Mouse (Mus musculus) limb, embryonic 12.5 days (tissue): ENCODE measurements at regions not wholly inside any gene's neighbourhood (a gene's known extent, or its start where the extent isn't known, plus 50 kb on each side); places are given as distances from the start of the nearest gene placed in this dataset.
"Not testable (repeated sequence)": the region's sequence is repeated elsewhere in the genome, so short reads cannot be mapped to it uniquely, and the experiment has no call there.

Experiments used
- ATAC-seq: fragments of 200-750 bp; cut with Nextera tagmentation; 2 replicates; pipeline ENCODE4 v1.8.0; 2017; ENCODE audit warnings: low read depth, moderate TSS enrichment; ENCODE audit not compliant: insufficient number of reproducible peaks, insufficient read depth, low FRiP score, low TSS enrichment
- H3K27ac ChIP-seq: fragments of 300-500 bp; sonication (generic); 2 replicates; pipeline ENCODE4 v1.5.1; 2016; ENCODE audit warnings: mild to moderate bottlenecking, moderate library complexity
- H3K27me3 ChIP-seq: fragments of 300-500 bp; sonication (generic); 2 replicates; pipeline ENCODE4 v1.6.1; 2016; ENCODE audit warnings: mild to moderate bottlenecking, moderate library complexity
- H3K36me3 ChIP-seq: fragments of 300-500 bp; sonication (generic); 2 replicates; pipeline ENCODE4 v1.6.1; 2016; ENCODE audit warnings: mild to moderate bottlenecking, moderate library complexity
- H3K4me1 ChIP-seq: fragments of 300-500 bp; sonication (generic); replicated peaks from 2 replicates; pipeline ENCODE4 v1.6.1; 2016
- H3K4me2 ChIP-seq: fragments of 300-500 bp; sonication (generic); 2 replicates; pipeline ENCODE4 v1.6.1; 2016; ENCODE audit warnings: mild to moderate bottlenecking, moderate library complexity
- H3K4me3 ChIP-seq: fragments of 300-500 bp; sonication (generic); replicated peaks from 2 replicates; pipeline ENCODE4 v1.5.1; 2016; ENCODE audit warnings: mild to moderate bottlenecking
- H3K9ac ChIP-seq: fragments of 300-500 bp; sonication (generic); replicated peaks from 2 replicates; pipeline ENCODE4 v1.6.1; 2016; ENCODE audit warnings: mild to moderate bottlenecking, moderate library complexity
- H3K9me3 ChIP-seq: fragments of 300-500 bp; sonication (generic); 2 replicates; pipeline ENCODE4 v1.6.1; 2016; ENCODE audit warnings: mild to moderate bottlenecking, moderate library complexity
- WGBS: fragments of 180-500 bp; shearing (Covaris S2); methylation state at CpG from one replicate; pipeline ENCODE4 v1.1.7; 2016; 5-methylcytosine and 5-hydroxymethylcytosine counted together

DNA sequence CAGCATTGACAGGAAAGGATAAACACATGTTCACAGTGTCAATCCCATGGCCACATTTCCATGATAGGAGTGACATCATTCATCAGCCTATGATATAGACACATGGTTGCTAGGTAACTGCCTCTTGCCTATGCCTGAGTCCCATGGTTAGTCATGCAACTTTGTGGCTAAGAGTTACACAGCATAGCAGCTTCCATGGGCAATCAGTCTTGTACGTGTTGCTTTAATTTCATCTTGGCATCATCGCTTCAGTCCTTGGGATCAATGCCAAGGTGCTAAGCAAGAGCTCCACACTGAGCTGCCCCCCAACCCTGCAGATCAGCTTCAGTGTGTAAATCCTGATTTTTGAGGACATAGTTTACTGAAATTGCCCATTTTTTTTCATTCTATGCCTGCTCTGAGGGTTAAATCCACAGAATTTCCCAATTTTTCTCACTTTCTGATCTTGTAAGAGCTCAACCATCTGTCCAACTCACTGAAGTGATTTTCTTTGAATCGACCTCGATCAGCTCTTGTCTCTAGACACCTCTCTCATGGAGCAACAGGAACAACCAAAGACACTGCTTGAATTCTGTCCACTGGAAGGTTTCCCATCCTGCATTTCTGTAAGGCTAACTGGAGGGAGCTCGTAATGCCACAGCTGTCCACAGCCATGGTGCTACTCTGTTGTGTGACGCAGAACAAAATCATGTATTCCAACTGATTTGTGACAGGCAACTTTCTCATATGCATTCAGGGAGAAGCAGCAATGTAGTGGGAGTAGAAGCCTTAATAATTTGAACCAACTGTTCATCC, 112.5 kb upstream of the Kctd3 start:
- Histone ChIP-seq H3K9ac (no peak overlapping the region), H3K27ac (no peak overlapping the region), H3K4me2 (no peak overlapping the region), H3K9me3 (no peaks in the 10 kb centered on the region), H3K36me3 (no peaks in the 10 kb centered on the region), H3K27me3 (no peaks in the 10 kb centered on the region), H3K4me1 (0 out of 2 replicates have a peak, but pooled peaks cover 3% of the 10 kb centered on the region), H3K4me3 (no peak overlapping the region)
- no peak for ATAC-seq
- 87% methylated on average over 6 of the region's 6 CpGs for WGBS

DNA sequence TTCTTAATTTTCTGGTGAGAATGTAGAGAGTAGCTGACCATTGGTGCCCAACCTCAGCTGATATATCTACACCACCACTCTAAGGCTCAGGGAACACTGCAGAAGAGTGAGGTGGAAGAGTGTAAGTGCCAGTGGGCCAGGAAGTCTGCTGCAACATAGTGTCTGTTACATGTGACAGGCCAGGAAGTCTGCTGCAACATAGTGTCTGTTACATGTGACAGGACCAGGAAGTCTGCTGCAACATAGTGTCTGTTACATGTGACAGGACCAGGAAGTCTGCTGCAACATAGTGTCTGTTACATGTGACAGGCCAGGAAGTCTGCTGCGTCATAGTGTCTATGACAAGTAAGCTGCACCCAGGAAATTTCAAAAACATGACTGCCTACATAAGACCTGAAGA, 111.4 kb upstream of the Kctd3 start:
- H3K9ac ChIP-seq, H3K4me2 ChIP-seq, H3K36me3 ChIP-seq, H3K4me1 ChIP-seq, H3K4me3 ChIP-seq, H3K27ac ChIP-seq, H3K9me3 ChIP-seq, ATAC-seq, H3K27me3 ChIP-seq: not testable (repeated sequence)
- 91% methylated on average over 1 of the region's 1 CpGs for WGBS

DNA sequence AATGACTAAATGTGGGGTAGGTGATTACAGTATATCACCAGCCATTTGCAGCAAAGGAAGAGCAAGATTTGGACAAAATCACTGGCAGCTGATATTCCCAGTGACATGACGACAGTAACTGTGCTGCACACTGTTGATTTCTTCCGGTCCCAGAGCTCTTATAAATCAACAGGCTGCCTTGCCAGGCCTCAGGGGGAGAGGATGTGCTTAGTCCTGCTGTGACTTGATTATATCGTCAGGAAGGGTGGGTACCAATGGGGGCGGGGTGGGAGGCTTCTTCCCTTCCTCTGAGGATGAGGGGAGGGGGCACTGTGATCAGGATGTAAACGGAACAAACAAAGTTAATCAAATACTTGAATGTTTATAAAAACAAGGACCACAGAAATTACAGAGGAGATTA, 110.9 kb upstream of the Kctd3 start:
- ATAC-seq: no peak
- Histone ChIP-seq H3K27ac (no peak overlapping the region), H3K27me3 (no peaks in the 10 kb centered on the region), H3K4me2 (no peak overlapping the region), H3K36me3 (no peaks in the 10 kb centered on the region), H3K4me3 (no peak overlapping the region), H3K4me1 (0 out of 2 replicates have a peak, but pooled peaks cover 3% of the 10 kb centered on the region), H3K9ac (no peak overlapping the region), H3K9me3 (no peaks in the 10 kb centered on the region)
- 36% methylated on average over 5 of the region's 5 CpGs for WGBS

DNA sequence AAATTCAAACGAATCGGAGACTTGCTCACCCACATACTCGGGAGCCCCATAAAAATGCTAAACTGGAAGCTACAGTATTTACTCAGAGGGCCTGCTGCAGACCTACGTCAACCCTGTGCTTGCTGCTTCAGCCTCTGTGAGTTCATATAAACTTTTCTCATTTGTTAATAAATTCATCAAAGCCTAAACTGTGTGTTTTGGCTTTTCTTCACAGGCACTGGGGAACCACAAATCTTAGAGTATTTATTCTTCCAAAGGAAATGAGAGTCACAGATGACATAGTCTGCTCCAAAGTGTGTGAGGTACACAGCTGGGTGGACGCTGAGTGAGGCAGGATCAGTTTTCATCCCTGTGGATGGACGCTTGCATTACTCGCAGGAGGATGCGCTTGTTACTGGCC, 108.3 kb upstream of the Kctd3 start:
- H3K4me1 ChIP-seq: 0 out of 2 replicates have a peak, but pooled peaks cover 3% of the 10 kb centered on the region
- H3K27ac ChIP-seq: no peak overlapping the region
- ATAC-seq: no peak; the same call in 1 of the 2 replicates
- 55% methylated on average over 8 of the region's 8 CpGs for WGBS
- no peaks in the 10 kb centered on the region for H3K9me3 ChIP-seq
- no peak overlapping the region for H3K9ac ChIP-seq
- no peaks in the 10 kb centered on the region for H3K36me3 ChIP-seq
- H3K27me3 ChIP-seq: no peaks in the 10 kb centered on the region
- no peak overlapping the region for H3K4me3 ChIP-seq
- H3K4me2 ChIP-seq: no peak overlapping the region

DNA sequence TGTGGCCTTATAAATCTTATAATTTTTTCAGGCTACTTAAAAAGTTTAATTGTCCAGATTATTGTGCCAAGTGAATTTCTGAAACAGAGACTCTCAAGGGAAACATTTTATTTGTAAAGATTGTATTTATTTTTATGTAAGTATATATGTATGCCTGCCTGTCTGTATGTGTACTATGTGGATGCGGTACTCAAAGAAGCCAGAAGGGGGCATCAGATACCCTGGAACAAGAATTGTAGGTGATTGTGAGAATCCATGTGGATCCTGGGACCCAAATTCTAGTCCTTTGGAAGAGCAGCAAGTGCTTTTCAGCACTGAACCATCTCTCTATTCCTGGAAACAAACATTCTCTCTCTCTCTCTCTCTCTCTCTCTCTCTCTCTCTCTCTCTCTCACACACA, 107.6 kb upstream of the Kctd3 start:
- Histone ChIP-seq H3K4me3 (no peak overlapping the region), H3K36me3 (no peaks in the 10 kb centered on the region), H3K4me2 (no peak overlapping the region), H3K9ac (no peak overlapping the region), H3K9me3 (no peaks in the 10 kb centered on the region), H3K4me1 (0 out of 2 replicates have a peak, but pooled peaks cover 3% of the 10 kb centered on the region), H3K27ac (no peak overlapping the region), H3K27me3 (no peaks in the 10 kb centered on the region)
- no peak for ATAC-seq
- WGBS: 100% methylated on average over 1 of the region's 1 CpGs

DNA sequence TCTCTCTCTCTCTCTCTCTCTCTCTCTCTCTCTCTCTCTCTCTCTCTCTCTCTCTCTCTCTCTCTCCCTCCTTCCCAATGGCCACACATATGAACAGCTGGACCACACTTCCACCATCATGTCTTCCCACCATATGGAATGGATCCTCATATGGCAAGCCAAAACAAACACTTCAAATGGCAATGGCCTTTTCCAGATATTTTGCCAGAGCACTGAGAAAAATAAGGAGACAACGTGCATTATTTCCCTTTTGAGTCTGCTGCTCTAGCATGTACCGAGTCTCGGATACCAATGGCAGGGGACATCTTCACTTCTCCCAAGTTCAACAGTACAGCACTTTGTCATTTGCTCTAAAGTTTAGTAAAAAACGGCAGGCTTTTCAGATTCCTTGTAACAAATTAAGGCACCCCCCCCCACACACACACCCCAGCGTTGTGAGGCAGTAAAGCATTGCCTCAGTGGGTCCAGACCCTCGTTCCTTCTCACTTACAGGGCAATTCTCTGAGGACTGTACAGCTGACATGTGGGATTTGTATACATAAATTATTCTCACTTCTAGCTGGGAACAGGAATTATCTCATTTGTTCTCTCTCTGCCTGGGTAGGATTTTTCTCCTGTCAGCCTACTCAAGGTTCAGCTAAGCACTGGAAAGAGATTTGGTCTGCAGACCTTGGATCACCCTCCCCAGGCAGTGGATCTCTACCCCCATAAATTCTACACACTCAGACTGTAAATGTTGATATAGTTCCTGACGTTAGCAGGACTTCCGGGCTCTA, 100.8 kb upstream of the Kctd3 start:
- Histone ChIP-seq H3K36me3 (no peaks in the 10 kb centered on the region), H3K4me1 (no peaks in the 10 kb centered on the region; the same call in 1 of the 2 replicates), H3K27ac (no peak overlapping the region), H3K9me3 (no peaks in the 10 kb centered on the region), H3K4me3 (no peak overlapping the region), H3K27me3 (no peaks in the 10 kb centered on the region), H3K9ac (no peak overlapping the region), H3K4me2 (no peak overlapping the region)
- WGBS: 54% methylated on average over 8 of the region's 8 CpGs
- no peak for ATAC-seq

DNA sequence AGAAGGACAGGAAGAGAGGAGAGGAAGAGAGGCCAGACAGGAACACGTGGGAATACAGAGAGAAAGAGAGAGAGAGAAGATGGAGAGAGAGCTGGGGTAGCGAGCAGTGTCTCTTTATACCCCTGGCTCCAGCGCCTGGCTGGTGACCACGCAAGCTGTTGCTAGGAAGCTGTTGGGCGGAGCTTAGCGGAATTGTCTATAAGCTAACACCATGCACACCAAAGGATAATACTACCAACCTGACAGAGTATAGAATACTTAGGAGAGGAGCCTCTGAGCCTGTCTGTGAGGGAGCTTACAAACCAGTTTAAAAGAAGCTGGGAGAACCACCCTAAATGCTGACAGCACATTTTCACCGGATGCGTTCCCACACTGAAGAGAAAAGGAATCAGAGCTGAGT, 100.2 kb upstream of the Kctd3 start:
- ATAC-seq: no peak
- WGBS: 74% methylated on average over 8 of the region's 8 CpGs
- no peaks in the 10 kb centered on the region; the same call in 1 of the 2 replicates for H3K4me1 ChIP-seq

DNA sequence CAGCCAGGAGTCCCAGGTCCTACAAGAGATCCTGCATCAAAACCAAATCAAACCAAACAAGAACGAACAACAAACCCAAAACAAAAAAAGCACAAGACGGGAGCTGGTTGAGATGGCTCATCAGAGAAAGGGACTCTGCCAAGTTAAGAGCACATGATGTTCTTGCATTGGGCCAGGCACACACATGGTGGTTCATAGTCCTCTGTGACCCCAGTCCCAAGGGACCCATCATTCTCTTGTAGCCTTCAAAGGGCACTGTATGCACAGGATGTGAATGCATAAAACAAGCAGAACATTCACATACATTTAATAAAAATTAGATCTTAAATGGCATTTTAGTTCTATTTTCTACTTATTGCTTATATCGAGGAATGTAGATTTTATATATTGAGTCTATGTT, 99.5 kb upstream of the Kctd3 start:
- H3K27me3 ChIP-seq: no peaks in the 10 kb centered on the region
- H3K4me1 ChIP-seq: no peaks in the 10 kb centered on the region; the same call in 1 of the 2 replicates
- H3K9ac ChIP-seq: no peak overlapping the region
- no peak for ATAC-seq
- H3K4me2 ChIP-seq: no peak overlapping the region
- H3K27ac ChIP-seq: no peak overlapping the region
- H3K36me3 ChIP-seq: no peaks in the 10 kb centered on the region
- no peaks in the 10 kb centered on the region for H3K9me3 ChIP-seq
- 87% methylated on average over 3 of the region's 3 CpGs for WGBS
- H3K4me3 ChIP-seq: no peak overlapping the region

More for the DNA sequence above, 100.2 kb upstream of the Kctd3 start:
- Histone ChIP-seq H3K4me3 (no peak overlapping the region), H3K9ac (no peak overlapping the region), H3K27ac (no peak overlapping the region), H3K9me3 (no peaks in the 10 kb centered on the region), H3K27me3 (no peaks in the 10 kb centered on the region), H3K36me3 (no peaks in the 10 kb centered on the region), H3K4me2 (no peak overlapping the region)

DNA sequence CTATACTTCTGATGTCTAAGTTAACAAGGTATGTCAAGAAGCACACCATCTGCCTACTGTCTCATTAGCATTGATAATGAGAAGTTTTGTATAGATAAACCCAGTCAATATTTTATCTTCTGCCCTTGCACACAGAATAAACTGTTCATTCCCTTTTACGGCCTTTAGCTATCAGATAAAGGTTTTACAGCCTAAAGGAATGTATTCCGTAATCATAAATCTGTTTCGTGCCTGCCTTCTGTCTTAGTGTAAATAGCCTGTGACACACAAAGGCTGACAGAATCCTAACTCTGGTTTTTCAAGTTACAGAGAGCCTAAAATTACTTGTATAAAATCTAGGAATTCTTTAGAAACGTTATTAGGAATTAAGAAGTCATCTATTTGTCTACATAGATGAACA, 97.6 kb upstream of the Kctd3 start:
- 53% methylated on average over 4 of the region's 4 CpGs for WGBS
- Histone ChIP-seq H3K9ac (no peak overlapping the region), H3K9me3 (no peaks in the 10 kb centered on the region), H3K27ac (no peak overlapping the region), H3K4me3 (no peak overlapping the region), H3K4me1 (no peaks in the 10 kb centered on the region; the same call in 1 of the 2 replicates), H3K27me3 (no peaks in the 10 kb centered on the region), H3K4me2 (no peak overlapping the region), H3K36me3 (no peaks in the 10 kb centered on the region)
- ATAC-seq: no peak

DNA sequence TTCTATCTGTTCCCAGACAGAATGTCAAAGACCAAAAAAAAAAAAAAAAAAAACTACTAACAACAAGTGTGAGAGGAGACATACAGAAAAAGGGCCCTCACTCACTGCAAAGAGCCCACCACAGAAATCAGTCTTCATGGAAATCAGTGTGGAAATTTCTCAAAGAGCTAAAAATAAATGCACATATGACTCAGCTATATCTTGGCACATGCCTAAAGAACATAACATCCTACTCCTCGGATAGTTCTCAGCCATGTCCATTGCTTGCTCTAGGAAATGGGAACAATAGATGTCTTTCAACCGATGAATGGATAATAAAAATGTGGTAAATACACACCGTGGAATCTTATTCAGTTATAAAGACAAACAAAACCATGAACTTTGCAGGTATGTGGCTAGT, 95.1 kb upstream of the Kctd3 start:
- Histone ChIP-seq H3K9ac (no peak overlapping the region), H3K27me3 (no peaks in the 10 kb centered on the region), H3K27ac (no peak overlapping the region), H3K4me3 (no peak overlapping the region), H3K9me3 (no peaks in the 10 kb centered on the region), H3K4me1 (no peaks in the 10 kb centered on the region), H3K36me3 (no peaks in the 10 kb centered on the region), H3K4me2 (no peak overlapping the region)
- WGBS: 91% methylated on average over 3 of the region's 3 CpGs
- no peak for ATAC-seq

DNA sequence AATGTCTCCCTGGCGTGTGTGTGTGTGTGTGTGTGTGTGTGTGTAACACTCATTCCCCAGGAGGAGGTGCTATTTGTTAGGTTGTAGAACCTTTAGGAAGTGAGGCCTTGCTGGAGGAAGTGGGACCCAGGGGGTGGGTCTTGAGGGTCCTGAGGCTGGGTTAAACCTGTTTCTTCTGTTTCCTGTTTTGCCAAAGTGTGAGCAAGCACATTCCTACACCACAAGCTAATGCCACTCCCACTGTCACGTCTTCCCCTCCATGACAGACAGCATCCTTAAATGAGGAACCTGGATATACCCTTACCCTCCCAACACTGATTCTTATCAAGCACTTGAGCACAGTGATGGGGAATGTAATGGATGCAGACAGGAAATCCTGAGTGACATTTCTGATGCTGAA, 91.5 kb upstream of the Kctd3 start:
- 69% methylated on average over 2 of the region's 2 CpGs for WGBS
- Histone ChIP-seq H3K9me3 (no peaks in the 10 kb centered on the region), H3K36me3 (no peaks in the 10 kb centered on the region), H3K4me1 (no peaks in the 10 kb centered on the region; the same call in 1 of the 2 replicates), H3K4me2 (no peak overlapping the region), H3K9ac (no peak overlapping the region), H3K4me3 (no peak overlapping the region), H3K27me3 (no peaks in the 10 kb centered on the region), H3K27ac (no peak overlapping the region)
- ATAC-seq: no peak
